Mouse (Mus musculus): ENCODE results near the gene Ldlrad1.

The Ldlrad1 gene

GRCm38 (mm10) chr4:107243365-107244333 is 34.7 kb downstream of the Ldlrad1 start:
- no peak for TF ChIP-seq GATA4 (IDR thresholded peaks at IDR 0.05; ENCODE audit: insufficient replicate concordance, low read length)

DNA sequence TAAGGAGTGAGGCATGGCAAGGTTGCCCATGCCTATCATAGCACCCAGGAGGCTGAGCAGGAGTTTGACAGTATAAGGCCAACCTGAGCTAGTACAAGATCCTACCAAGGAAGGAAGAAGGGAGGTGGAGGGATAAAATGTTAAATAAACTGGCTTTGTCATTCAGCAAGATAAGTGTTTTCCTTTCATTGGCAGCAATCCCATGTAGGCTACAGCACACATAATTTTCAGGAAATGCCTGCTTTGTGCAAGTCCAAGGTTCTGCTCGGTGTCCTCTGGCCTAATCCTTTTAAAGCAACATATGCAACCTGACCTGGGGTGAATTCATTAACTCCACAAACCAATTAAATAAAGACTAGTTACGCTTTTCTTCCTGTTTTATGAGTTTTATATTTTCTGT is 36.4 kb downstream of the Ldlrad1 start:
- peak; percentile 43; the same call in 1 of the 2 replicates for TF ChIP-seq GATA4 (IDR thresholded peaks at IDR 0.05; ENCODE audit: insufficient replicate concordance, low read length)

GRCm38 (mm10) chr4:107246040-107246439 is 37.1 kb downstream of the Ldlrad1 start:
- TF ChIP-seq GATA4 (IDR thresholded peaks at IDR 0.05; ENCODE audit: insufficient replicate concordance, low read length): no peak

GRCm38 (mm10) chr4:107247110-107247509 is 38.1 kb downstream of the Ldlrad1 start:
- no peak for TF ChIP-seq GATA4 (IDR thresholded peaks at IDR 0.05; ENCODE audit: insufficient replicate concordance, low read length)

- no peak for TF ChIP-seq GATA4 (IDR thresholded peaks at IDR 0.05; ENCODE audit: insufficient replicate concordance, low read length)
Observed at GRCm38 (mm10) chr4:107248061-107248460, 39.1 kb downstream of the Ldlrad1 start.

DNA sequence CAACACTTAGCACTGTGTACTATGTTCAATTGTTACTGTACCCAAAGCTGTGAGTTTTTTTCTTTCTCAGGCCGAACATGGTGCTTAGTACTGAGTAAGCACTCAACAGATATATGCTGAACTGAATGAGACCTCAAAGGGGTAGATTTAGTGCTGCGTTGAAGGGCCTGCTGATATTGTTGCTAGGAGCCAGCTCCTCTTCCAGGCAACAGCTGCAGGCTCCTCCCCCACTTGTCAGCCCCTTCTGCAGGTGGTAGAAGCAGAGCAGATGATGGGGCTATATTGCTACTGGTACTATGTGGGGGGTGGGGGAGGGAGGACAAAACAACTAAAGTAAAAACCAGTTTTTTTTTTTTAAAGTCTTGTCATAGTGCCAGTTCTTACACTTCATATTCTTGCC is 40.5 kb downstream of the Ldlrad1 start:
- no peak for TF ChIP-seq GATA4 (IDR thresholded peaks at IDR 0.05; ENCODE audit: insufficient replicate concordance, low read length)

GRCm38 (mm10) chr4:107250494-107250893 is 41.5 kb downstream of the Ldlrad1 start:
- TF ChIP-seq GATA4 (IDR thresholded peaks at IDR 0.05; ENCODE audit: insufficient replicate concordance, low read length): no peak

DNA sequence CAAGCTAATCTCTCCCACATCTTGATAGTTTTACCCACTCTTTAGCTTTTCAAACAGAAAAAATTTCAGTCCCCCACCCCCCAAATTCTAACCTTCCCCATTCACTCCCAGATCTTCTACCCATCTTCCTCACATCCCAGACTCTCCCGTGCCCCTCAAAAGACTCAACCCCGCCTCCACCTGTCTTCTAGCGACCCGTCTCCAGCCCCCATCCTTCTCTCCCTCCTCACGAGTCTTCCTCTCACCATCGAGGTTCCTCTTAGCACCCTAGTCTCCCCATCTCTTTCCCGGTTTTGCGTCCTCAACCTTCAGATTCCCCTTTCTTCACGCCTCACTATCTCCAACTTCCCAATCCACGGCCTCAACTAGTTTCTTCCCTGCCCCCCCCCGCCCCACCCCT is 43.5 kb downstream of the Ldlrad1 start:
- no peak for TF ChIP-seq GATA4 (IDR thresholded peaks at IDR 0.05; ENCODE audit: insufficient replicate concordance, low read length)

GRCm38 (mm10) chr4:107253125-107254091 is 44.4 kb downstream of the Ldlrad1 start, which contains the start of the genes Lrrc42 and Hspb11:
Gene Lrrc42 (minus strand): TSS chr4:107253532.
Gene Hspb11 (plus strand): TSS chr4:107253593.
- TF ChIP-seq GATA4 (IDR thresholded peaks at IDR 0.05; ENCODE audit: insufficient replicate concordance, low read length): no peak

DNA sequence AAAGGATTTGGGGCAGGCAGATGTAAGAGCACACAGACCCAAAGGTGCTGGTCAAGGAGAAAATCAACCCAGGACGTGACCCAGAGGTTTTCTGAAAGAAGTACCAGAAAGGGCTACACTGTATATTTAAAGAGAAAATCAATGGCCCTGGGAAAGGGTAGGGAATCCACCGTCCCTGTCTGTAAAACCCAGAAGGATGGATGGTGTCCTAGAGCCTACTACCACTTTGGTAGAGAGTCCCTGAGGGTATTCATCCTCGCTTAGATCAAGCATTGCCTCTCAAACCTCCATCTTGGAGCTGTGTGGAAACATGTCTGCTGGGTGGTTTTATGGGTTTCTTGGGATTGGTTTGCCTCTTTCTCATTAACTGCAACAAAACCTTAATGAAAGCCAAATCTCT is 45.4 kb downstream of the Ldlrad1 start:
- no peak for TF ChIP-seq GATA4 (IDR thresholded peaks at IDR 0.05; ENCODE audit: insufficient replicate concordance, low read length)

DNA sequence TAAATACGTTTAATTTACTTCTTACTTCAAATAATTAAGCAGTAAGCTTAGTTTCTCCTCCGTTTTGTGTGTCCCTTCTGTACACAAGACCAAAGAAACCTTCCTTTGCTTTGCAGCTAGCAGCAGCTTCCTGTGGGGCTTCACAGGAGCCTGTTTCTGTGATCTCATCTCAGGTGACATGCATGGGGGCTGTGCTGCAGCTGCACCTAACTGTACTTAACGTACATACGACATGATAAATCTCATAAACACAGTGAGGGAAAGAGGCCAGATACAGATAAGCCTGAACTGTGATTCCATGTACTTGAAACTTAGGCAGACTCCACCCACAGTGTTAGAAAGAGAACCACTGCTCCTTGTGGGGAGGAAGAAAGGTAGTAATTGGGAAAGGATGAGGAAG is 51.0 kb downstream of the Ldlrad1 start:
- TF ChIP-seq GATA4 (IDR thresholded peaks at IDR 0.05; ENCODE audit: insufficient replicate concordance, low read length): no peak

Data from liver, adult (tissue).